Mouse (Mus musculus): Measurements from ENCODE around the gene Got2. TPM values are rescaled to one million over a fixed set of nuclear protein-coding genes. Genes with fewer than 3 reads are reported as not detected.
"Not testable (repeated sequence)": the region's sequence is repeated elsewhere in the genome, so short reads cannot be mapped to it uniquely, and the experiment has no call there.

The Got2 gene
- total RNA-seq, 2 experiments from 2014 or later = 141 to 209 TPM

DNA sequence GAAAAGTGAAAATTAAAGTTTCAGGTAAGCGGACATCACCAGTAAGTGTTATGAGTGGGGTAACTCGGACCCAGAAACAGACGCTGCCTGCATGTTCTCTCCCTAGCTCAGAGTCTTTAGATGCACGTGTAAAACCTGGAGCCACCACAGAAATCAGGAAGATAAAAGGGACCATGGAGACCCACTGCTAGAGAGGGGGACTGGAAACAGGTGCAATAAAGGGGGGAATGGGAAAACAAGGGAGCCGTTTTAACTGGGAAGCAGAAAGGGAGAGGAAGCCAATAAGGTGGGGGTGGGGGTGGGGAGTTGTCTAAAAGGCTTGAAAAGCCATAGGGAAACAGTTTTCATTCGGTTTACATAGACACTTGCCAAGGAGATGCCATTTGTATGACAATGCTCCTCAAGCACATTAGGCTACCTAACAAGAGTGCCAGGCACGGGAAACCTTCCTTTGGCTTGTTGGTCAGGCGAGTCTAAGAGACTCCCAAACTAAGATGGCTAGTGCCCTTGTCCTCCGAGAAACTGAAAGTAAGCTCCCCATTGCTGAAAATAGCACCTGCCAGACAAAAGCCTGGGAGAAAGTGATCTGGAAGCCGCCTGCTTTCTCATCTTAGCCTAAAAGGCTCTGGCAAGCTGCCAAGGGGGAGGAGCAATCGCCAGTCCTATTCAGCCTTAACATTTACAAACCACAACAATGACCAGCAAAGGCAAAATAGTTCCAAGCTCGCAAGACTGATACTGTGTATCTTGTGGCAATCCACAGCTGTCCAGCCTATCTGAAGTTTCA lies 10.0 kb downstream of the Got2 start:
- ATAC-seq (replicated peaks; ENCODE audit: low FRiP score, low TSS enrichment, poor library complexity, severe bottlenecking) = peak; percentile 89

DNA sequence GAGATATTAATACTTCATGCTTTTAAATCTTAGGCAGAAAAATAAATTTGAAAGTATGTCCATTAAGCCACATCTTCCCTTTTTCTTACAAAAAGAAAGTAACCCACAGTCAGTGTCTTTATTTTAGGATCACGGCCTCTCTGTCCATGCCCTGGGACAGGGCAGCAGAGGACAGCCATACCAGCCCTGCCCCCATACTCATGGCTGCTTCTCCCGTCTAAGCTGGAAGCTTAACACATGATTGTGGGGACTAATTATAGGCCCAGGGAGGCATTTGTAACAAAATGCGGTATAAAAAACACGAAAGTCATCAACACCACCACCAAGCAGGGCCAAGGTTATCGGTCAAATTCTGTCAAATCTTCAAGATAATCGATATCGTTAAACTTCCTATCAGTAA lies 13.1 kb downstream of the Got2 start:
- ATAC-seq (replicated peaks; ENCODE audit: low FRiP score, low TSS enrichment, poor library complexity, severe bottlenecking) = no peak

DNA sequence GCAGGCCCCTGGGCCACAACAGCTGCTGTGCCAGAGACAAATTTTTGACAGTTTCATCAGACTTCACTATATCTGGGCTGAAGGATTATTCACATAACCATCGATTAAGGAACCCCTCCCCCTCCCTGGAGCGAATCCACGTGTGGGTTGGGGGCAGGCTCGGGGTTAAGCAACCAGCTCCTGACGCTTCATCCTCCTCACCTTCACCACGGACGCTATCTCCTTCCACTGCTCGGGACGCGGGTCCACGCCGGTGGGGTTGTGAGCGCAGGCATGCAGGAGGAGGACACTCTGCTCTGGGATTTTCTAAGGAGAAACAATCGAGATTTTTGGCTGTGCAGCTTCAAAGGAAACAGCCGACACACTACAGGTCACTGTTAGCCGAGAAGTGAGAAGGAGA lies 16.7 kb downstream of the Got2 start:
- ATAC-seq (replicated peaks; ENCODE audit: low FRiP score, low TSS enrichment, poor library complexity, severe bottlenecking) = no peak

DNA sequence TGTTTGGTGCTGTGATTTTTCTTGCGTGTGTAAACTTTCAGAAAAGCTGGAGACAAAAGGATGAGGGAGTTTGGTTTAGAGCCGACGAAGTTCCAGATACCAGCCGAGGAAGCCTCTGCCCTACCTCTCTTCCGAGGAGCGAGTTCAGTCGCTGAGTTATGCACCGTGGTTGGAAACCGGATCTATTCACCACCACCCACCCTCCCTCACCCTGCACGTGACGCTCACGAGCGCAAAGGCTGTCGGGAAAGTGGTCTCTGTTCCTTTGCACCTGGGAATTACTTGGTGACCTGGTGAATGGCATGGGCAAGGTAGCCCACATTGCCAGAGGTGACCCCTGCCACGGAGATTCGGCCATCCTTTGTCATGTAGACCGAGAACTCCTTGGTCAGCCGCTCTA lies 23.5 kb downstream of the Got2 start:
- not testable (repeated sequence) for ATAC-seq (replicated peaks; ENCODE audit: low FRiP score, low TSS enrichment, poor library complexity, severe bottlenecking)

DNA sequence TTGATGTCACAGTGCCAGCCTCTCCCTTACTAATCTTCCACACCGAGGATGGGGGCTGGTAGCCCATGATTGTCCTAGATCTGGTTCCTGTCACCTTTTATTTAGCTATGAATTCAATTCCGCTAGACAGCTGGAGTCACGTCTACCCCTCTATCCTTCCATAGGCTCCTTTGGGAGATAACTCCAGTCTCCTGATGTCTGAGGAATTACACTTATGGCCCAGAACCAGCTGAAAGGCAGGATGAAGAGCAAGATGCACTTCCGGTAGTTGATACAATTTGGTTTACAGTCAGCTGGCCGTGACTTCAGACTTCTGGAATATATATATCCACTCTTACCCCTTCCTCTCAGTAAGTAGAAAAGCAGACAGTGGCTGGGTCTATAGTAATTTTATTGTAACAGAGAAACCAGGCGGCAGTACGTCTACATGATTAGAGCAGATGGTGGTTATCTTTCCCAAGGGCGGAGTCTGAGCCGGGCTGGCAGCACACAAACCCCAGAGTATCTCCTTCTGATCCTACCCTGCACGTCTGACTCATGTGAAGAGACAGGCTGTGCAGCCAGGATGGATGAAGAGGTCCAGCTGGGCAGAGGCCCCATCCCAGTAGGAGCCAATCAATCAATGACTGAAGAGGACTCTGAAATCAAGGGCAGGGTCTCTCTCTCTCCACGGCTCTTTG lies 24.4 kb downstream of the Got2 start:
- ATAC-seq (replicated peaks; ENCODE audit: low FRiP score, low TSS enrichment, poor library complexity, severe bottlenecking) = peak; percentile 91

DNA sequence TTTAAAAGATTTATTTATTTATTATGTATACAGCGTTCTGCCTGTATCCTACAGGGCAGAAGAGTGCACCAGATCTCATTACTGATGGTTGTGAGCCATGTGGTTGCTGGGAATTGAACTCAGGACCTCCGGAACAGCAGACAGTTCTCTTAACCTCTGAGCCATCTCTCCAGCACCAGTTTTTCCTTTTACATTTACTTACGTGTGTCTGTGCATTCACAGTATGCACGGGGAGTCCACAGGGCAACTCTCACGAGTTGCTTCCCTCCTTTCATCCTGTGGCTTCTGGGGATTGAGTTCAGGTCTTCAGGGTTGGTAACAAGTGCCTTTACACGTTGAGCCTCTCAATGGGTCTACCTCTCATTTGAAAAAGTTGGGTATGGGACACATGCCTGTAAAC lies 34.2 kb downstream of the Got2 start:
- no peak for ATAC-seq (replicated peaks; ENCODE audit: low FRiP score, low TSS enrichment, poor library complexity, severe bottlenecking)

DNA sequence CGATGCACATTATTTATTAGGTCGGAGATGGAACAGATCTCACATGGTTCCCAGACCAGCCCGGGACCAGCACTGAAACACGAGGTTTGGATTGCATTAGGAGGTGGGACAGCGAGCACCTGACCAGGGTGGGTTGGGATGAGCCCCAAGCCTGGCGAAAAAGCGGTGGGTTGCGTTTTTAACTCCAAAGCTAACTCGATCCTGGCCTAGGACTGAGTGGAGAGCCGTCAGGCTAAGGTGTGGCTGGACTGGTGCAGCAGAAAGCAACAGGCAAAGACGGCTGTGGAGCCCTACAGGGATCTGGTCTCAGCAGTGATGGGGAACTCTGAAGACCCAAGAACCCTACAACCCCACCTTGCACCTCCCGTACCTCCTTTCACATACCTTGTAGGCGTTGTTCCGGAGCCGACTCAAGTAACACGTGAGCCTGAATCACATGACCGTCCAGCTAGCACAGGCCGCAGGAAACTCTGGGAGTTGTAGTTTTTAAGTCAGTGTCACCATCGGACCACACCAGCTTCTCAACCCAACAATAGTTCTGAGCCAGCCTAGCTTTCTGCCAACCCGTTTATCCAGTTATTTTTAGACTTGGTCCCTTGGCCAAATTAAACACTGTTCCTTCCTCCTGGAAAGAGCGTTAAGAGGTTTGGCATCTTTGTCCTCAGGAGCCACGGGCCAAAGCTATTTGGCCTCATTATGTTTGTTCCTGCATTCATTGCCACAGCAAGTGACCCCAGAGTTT lies 35.1 kb downstream of the Got2 start, which contains the start of gene Slc38a7:
Gene Slc38a7, minus strand, starts transcription at position 438 of the 742 bp plus-strand sequence.
- ATAC-seq (replicated peaks; ENCODE audit: low FRiP score, low TSS enrichment, poor library complexity, severe bottlenecking) = peak; percentile 98

DNA sequence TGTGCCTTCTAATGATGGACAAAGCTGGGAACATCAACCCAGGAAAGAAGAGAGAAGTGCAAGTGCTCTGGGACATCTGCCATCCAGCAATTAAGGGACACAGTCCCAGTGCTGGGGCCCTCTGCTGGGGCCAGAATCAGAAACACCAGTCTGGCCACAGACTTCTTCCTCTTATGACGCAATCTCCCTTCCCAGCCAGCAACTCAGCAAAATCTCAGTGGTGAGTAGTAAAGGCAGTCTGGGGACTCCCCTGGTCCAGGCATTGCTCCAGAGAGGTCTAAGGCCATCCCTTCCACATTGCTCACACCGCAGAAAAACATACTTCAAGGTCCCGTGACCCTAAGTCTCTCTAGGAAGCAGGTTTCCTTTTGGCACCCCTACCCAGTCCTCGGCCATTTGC lies 36.1 kb downstream of the Got2 start:
- ATAC-seq (replicated peaks; ENCODE audit: low FRiP score, low TSS enrichment, poor library complexity, severe bottlenecking) = peak; percentile 29; the same call in 1 of the 2 replicates

DNA sequence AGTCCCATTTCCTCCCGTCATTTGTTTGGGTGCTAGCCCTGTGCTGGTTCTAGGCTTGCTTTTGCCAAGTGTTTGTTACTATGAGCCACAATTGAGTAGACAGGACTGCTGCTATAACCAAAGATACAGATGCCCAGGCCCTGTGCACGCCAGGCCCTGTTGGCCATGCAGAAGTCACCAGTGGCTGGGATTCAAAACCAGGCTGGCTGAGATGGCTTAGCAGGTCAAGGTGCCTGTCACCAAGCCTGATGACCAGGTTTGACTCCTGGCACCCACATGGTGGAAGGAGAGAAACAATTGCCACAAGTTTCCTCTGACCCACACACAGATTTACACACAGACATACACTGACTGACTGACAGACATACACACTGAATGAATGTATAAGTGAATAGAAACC lies 38.0 kb downstream of the Got2 start:
- no peak for ATAC-seq (replicated peaks; ENCODE audit: low FRiP score, low TSS enrichment, poor library complexity, severe bottlenecking)

DNA sequence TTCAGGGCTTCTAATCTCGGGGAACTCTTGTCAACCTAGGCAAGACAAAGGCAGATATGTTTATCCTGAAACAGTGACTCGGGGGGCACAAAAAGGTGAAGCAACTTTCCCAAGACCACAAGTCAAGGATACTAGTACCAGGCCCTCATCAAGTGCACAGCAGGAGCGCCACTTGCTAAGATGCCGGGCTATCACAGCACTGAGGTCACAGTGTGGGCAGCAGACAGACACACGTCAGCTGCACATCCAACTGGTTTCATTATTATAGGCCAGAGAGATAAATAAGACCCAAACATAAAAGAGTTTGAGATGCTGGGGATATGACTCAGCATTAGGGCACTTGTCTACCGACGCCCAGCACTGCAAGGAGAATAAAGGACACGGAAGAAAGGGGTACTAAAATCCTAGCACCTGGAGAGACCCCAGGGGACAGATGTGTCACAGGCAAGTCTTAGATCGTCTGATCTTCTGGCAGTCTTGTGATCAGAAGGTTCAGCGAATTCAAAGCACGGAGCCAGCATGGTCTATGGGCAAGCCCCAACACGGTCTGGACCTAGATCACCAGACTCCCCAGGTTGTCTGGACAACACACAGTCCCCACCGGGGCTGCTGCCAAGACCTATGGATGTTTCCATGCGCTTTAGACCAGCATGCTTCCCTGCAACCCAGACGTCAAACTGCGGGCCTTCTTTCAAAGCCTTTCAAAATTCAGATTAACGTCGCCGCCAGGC lies 39.4 kb downstream of the Got2 start:
- ATAC-seq (replicated peaks; ENCODE audit: low FRiP score, low TSS enrichment, poor library complexity, severe bottlenecking) = no peak

DNA sequence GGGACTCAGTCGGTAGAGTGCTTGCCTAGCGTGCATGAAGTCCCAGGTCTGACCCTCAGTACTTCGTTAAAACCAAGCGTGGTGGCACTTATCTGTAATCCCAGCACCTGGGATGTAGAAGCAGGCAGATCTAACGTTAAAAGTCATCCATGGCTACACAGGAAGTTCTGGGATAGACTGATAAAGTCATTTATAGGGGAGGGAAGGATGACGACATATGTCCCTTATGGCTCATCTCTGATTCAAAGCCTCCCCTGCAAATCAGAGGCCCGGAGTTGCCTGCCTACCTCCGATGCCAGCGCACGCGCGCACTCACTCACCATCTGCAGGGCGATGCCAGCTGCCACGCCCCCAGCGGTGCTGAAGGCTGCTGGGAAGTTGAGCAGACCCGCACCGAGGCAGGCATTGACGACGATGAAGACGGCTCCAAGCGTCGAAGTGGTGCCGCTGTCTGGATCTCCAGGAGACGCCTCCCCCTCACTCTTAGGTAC lies 40.2 kb downstream of the Got2 start:
- peak; percentile 89 for ATAC-seq (replicated peaks; ENCODE audit: low FRiP score, low TSS enrichment, poor library complexity, severe bottlenecking)

DNA sequence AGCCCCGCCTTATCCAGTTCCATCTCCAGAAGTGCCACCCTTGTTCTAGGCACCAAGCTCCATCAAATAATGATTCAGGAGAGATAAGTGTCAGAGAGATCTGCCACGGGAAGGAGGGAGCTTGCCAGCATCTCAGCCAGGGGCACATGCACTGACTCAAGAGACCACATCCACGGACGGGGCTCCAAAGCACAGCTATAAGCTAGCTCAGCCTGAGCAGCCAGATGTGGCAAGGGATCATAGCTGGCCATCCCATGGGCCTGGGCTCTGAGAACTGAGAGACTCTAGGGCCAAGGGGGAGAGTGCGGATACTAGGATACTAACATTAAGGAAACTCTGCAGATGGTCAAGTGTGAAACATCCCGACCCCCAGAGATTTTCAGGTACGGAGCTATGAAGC lies 43.3 kb downstream of the Got2 start:
- no peak for ATAC-seq (replicated peaks; ENCODE audit: low FRiP score, low TSS enrichment, poor library complexity, severe bottlenecking)

DNA sequence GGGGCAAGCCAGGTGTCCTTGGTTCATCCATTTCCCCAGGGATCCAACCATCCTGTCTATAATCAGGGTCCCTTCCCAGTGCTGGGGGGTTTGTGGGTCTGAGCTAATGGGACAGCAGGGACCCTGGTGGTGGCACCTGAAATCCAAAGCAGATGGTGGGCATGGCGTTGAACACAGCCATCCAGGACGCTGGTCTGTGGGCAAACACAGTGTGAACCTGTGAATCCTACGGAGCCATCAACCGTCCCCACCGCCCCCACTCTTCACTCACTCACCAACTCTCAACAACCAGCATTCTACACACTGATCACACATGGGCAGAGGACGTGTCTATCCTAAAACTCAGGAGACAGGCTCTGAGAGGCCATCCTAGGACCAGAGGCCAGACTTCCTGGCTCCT lies 44.4 kb downstream of the Got2 start:
- ATAC-seq (replicated peaks; ENCODE audit: low FRiP score, low TSS enrichment, poor library complexity, severe bottlenecking) = no peak

DNA sequence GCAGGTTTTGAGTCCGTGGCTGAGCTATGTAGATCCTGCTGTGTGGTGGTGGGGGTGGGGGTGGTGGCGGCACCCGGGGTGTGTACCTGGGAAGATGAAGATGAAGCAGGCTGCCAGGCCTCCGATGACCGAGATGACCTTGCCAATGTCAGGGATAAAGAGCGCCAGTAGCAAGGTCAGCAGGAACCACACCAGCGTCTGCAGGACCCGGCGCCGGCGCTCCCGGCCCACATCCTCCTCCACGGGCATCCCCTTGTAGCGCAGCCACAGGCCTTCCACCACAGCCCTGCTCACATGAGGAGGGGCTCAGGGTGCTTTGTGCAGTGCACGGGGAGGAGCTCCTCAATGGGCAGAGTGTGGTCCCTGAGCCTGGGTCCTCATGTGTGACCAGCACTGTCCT lies 46.9 kb downstream of the Got2 start:
- ATAC-seq (replicated peaks; ENCODE audit: low FRiP score, low TSS enrichment, poor library complexity, severe bottlenecking) = no peak

DNA sequence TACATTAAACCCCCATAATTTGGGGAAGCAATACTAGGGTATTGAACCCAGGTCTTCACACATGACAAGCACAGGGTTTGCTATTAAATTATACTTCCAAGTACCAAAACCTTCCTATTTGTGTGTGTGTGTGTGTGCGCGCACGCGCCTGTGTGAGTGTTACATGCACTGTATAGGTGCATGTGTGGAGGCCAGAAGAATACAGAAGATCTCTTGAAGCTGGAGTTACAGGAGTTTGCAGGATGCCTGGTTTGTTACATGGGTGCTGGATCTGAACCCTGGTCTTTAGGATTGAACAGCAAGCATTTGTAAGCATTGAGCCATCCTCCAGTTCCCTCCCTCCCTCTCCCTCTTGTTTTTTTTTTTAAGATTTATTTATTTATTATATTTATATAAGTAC lies 49.1 kb downstream of the Got2 start:
- ATAC-seq (replicated peaks; ENCODE audit: low FRiP score, low TSS enrichment, poor library complexity, severe bottlenecking) = no peak

DNA sequence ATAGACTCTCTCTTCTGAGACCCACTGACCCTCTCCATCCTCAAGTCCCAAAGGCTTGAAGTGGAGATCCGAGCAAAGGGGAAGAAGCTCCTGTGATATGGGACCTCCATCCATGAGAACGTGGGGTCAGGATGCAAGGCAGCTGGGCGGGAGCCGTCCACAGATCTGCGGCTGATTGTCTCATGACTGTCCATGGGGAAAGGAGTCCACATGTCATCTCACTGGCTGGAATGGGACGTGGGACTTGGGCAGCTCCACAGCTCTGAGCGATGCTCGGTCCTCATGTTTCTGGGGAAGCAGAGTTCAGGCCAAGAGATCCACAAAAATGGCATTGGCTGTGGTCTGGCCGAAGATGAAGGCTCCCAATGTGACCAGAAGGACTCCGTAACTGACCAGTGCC lies 51.1 kb downstream of the Got2 start:
- ATAC-seq (replicated peaks; ENCODE audit: low FRiP score, low TSS enrichment, poor library complexity, severe bottlenecking) = no peak

DNA sequence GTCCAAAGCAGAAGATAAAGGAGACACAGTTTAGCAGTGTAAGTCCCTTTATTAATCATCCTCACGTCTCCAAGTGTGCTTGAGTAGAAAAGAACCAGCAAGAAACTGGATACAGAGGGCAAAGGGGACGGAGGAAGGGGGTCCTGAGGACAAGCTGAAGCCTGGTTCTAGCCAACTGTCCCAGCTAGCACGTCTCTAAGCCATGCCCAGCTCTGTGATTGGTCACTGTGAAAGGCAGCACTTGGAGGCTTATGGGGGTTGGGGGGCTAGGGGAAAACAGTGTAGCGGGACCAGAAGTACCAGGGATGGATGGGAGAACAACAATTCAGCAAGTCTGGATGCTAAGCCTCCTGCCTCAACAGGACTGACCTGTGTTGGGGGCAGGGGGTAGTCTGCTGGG lies 52.5 kb downstream of the Got2 start:
- no peak for ATAC-seq (replicated peaks; ENCODE audit: low FRiP score, low TSS enrichment, poor library complexity, severe bottlenecking)

DNA sequence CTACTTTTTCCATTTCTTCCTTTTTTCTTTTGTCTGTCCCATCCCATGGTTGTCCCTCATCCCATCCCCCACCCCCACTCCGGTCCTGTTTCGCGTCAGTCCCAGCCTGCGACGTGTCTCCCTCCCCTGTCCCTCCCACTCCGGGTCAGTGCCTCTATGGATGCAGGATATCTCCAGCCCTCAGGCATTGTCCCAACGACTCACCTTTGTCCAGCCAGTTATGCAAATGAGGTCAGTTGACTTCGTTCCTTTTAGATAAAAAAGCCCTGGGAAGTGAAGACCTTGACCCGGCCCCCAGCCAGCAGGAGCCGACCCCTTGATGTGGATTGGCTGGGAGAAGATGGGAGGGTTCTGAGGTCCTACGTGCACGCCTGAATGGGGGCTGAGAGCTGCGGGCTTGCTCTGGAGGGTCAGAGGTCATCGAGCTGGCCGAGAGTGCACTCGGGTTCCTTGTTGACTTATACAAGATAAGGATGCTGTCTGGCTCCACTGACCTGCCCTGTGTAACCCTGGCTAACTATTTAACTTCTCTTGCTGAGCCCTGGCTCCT lies 54.8 kb downstream of the Got2 start:
- ATAC-seq (replicated peaks; ENCODE audit: low FRiP score, low TSS enrichment, poor library complexity, severe bottlenecking) = peak; percentile 55
